Mouse (Mus musculus) kidney, postnatal 25 days (tissue): ENCODE measurements around the gene Trpm3.
A peak's percentile ranks its signal among the peaks of the same experiment; 100 is the strongest.

ENCODE experiments used
- DNase-seq, 2 experiments: peaks; one replicate each; pipeline ENCODE4 v3.0.0; 2021; ENCODE audit warnings: mixed read lengths in 2 of 2

Trpm3 gene

GRCm38 (mm10) chr19:22317306-22317705 lies 178.5 kb downstream of the Trpm3 start:
- no peak for DNase-seq

DNA sequence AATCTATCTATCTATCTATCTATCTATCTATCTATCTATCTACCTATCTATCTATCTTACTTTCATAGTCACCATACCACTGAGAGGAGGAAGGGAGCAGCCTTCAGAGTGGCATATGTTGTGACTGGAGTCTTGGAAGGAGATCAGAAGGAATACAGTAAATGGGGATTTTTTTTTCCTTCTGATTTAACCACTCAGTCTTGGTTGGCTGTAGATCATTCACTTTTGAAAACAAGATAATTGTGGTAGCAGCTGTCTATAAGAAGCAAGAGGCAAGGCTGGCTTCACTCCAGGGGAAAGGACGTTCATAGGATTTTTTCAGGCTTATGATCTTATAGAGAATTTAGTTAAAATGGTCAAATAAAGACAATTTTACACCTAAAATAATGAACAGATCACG lies 188.0 kb downstream of the Trpm3 start:
- no peak for DNase-seq

- DNase-seq, result no peak
Observed at GRCm38 (mm10) chr19:22327226-22327625, 188.4 kb downstream of the Trpm3 start.

GRCm38 (mm10) chr19:22336278-22336677 lies 197.4 kb downstream of the Trpm3 start:
- no peak for DNase-seq

DNA sequence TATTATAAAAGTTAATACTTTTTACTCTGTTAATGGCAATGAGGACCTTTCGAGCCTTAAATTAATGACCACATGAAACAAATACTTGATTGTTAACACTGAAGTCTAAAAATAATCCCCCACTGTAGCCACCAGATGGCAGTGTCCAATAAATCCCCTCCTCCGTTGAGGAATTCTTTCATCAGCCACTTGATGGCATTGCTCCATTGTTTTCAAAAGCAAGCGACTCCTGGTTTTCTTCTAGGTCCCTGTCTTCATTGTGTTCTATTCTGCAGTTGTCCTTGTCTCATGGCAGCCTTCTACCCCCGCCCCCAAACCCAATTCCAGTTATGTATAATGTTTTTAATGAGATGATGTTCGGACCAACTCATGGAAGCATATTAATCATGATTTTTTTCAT lies 198.6 kb downstream of the Trpm3 start:
- peak; percentile 41 to 43 for DNase-seq

DNA sequence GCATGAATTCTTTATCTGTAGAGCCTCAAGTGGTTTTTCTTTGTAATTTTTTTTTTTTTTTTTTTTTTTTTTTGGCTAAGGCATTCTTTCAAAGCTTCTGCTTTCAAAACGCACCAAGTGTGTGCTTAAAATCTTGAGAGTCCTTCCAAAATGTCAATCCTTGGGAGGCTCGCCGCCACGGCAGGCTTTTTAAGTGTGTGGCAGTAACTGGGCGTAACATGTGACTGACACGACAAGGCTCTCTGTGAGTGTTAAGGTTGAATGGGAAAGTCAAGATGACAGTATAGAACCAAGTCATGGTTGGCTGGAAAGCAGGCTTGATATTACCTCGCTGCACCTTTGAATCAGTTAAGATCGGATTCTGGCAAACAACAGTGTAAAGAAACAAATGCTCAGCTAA lies 200.1 kb downstream of the Trpm3 start:
- no peak for DNase-seq

- no peak for DNase-seq
Observed at GRCm38 (mm10) chr19:22354037-22354541, 215.2 kb downstream of the Trpm3 start.

DNA sequence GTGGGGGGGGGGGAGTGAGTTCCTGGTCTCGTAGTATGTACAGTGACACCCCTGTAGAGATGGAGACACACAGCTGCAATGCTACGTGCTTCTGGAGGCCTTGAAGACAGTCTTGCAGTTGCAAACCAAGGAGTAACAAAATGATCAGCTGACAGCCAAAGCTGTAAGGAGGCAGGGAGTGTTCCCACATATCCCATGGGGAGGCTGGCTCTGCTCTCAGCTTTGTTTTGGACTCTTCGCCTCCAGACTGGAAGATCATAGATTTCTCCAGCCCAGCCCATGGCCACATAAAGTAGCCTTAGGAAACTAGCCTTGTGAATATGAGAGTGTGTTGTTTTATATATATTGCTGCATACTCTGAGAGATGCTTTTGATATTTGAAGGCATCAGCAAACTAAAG lies 248.0 kb downstream of the Trpm3 start:
- DNase-seq, result no peak

DNA sequence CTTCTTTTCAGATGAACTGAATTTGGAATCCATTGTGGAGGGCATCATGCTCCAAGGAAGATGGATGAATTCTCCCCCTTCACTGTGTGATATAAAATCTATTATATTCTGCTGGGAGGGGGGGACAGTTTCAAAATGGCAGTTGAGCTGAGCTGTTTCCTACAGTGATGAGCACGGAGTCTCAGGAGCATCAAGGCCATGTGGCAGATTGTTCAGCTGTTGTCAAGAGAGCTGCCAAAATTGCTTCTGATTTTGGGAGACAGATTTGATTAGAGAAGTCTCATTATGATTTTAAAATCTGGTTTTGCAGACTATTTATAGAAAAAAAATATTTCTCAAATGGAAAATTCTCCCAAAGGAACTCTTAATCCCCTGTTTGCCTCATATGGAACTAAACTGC lies 255.9 kb downstream of the Trpm3 start:
- DNase-seq, result no peak

DNA sequence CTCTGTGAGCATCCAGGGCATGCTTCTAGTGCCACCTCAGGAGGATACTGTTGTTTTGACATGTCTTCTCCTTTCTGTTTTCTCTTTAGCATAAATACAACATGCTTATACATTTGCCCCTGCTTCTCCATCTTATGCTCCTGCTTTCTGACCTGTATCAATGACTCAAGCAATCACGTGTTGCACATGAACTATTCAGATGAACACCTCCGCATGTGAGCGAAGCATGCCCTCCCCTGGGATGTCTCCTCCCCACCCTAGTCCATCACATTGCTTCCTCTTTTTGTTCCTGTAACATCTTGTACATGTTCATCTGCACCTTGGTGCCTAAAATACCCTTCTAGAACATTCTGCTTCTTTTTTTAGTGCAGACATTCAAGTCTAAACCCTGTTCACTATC lies 265.2 kb downstream of the Trpm3 start:
- no peak for DNase-seq

- no peak for DNase-seq
Observed at GRCm38 (mm10) chr19:22418239-22418638, 279.4 kb downstream of the Trpm3 start.

- DNase-seq, result no peak
Observed at GRCm38 (mm10) chr19:22437207-22437606, 298.4 kb downstream of the Trpm3 start.

GRCm38 (mm10) chr19:22447418-22448339 lies 308.8 kb downstream of the Trpm3 start:
- no peak for DNase-seq

GRCm38 (mm10) chr19:22448340-22449288 lies 309.8 kb downstream of the Trpm3 start:
- DNase-seq, result no peak

DNA sequence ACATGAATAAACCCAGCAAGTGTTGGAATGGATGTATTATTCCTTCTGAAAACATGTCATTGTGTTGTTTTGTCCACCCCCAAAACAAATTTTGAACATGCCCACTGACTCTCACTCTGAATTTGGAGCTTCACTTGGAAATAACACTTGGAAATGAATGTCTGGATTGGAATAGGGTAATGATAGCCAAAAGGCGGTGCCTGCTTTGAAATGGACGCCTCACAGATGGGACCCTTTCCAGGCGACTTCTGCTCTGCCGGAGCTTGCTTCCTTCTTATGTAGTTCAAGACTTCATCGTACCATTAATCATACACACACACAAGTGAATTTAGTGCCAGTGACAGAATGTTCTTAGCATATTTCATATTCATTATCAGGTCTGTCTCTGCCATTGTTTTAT lies 312.4 kb downstream of the Trpm3 start:
- DNase-seq, result no peak

DNA sequence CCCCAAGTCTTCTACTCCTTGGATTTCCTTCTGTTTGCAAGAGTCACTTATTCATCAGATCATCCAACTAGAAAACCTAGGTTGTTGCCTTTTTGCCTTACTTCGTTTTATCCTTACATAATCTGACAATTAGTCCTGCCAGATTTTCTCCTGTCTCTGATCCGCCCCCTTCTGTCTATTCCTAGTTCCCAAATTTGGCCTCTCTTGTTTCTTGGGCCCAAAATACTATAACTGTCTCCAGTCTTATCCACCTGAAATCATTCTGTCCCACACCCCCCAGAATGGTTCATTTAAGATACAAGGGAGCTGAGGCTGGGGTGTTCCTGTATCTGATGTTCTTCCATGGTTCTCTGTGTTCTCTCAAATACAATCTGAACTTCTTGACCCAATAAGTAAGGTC lies 318.1 kb downstream of the Trpm3 start:
- no peak for DNase-seq

- DNase-seq, result no peak
Observed at GRCm38 (mm10) chr19:22462043-22462442, 323.2 kb downstream of the Trpm3 start.

DNA sequence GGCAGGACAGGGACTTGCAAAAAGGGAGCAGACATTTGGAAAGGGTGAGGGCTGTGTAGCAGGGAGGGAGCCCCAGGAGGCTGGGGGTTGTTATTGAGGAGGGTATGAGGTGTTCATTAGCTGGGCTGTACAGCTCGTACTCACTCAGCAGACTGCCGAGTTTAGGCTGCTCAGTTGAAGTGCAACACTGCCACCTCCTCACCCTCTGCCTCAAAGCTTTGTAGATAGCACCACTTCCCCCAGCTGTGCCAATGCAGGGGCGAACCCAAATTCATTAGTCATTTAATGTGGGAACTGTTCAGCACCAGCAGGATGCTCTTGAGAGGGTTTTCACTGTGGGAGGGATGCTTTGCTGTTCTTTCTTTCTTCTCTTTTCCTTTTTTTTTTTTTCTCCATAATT lies 324.7 kb downstream of the Trpm3 start:
- no peak for DNase-seq

GRCm38 (mm10) chr19:22469608-22470007 lies 330.8 kb downstream of the Trpm3 start:
- no peak for DNase-seq

DNA sequence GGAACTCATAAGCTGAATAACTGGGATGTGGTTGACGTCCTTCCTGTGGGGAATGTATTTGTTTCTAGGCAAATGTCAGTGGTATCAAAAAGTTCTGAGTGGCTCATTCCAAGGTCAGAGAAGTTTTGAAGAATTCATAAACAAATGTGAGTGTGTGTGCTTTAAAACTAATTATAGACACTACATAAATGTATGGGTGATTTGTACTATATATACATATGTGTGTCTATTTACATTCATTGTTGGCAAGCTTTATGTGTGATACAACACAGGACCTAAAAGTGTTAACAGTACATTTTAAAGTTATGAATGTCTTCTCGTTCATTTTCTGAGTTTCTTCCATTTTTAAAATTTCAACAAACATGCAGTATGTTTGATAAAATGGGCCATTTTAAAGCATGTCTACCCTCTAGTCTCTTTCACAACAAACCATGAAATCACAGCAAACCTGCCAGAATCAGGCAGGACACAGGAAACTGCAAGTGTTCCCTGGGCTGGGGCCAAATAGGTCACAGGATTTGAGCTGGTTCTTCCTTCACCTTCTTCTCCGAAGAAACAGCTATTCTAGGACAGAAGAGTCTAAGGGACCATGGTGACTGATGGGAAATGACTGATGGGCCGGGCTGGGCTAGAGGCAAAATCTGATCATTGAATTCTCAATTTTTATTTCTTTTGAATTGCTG lies 334.3 kb downstream of the Trpm3 start:
- peak in 1 of 2 experiments; percentile 35 for DNase-seq

GRCm38 (mm10) chr19:22478295-22478989 lies 339.6 kb downstream of the Trpm3 start:
- DNase-seq, result no peak

- DNase-seq, result no peak
Observed at GRCm38 (mm10) chr19:22503469-22503868, 364.6 kb downstream of the Trpm3 start.
